Mouse (Mus musculus) lung, postnatal 0 days (tissue): ENCODE data around the gene Phf7.

Experiments
- CTCF ChIP-seq: IDR thresholded peaks from 2 replicates; pipeline ENCODE4 v1.5.1; 2016; ENCODE audit warnings: antibody characterized with exemption, mild to moderate bottlenecking
- EP300 ChIP-seq: IDR thresholded peaks from 2 replicates; pipeline ENCODE4 v1.6.1; 2016; ENCODE audit warnings: antibody characterized with exemption, mild to moderate bottlenecking, control low read depth

DNA sequence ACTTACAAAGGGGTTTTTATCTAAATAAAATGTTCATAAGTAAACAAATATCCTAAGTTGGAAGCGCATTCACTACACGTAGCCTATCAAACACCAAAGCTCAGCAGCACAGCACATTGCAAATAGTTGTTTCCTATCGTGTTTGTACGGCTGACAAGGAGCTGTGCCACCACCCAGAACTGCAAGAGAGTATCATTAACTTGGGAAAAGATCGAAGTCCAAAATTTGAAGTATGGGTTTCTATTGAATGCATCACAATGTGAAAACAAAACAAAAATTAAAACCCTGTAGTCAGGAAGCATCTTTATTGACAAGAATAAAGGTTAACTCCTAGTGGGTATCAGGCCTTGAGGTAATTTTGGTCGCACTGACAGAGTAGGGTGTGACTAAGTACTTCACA is 2.7 kb downstream of the Phf7 start:
- TF ChIP-seq CTCF = no peak
- no peak for TF ChIP-seq EP300
